Mouse (Mus musculus) hindbrain, embryonic 16.5 days (tissue): ENCODE data around the gene Gucd1. TPM values are rescaled to one million over a fixed set of nuclear protein-coding genes. Genes with fewer than 3 reads are reported as not detected.
"Not testable (repeated sequence)": the region's sequence is repeated elsewhere in the genome, so short reads cannot be mapped to it uniquely, and the experiment has no call there.

Source experiments
- ATAC-seq: fragments of 200-750 bp; cut with Nextera tagmentation; 2 replicates; pipeline ENCODE4 v1.8.0; 2017; ENCODE audit warnings: moderate TSS enrichment, moderate library complexity
- H3K27ac ChIP-seq: fragments of 300-500 bp; sonication (generic); 2 replicates; pipeline ENCODE4 v1.5.1; 2014; ENCODE audit warnings: low read depth, mild to moderate bottlenecking, control low read depth, low read length, moderate library complexity
- H3K27me3 ChIP-seq: fragments of 300-500 bp; sonication (generic); replicated peaks from 2 replicates; pipeline ENCODE4 v1.6.1; 2014; ENCODE audit warnings: low read length; ENCODE audit not compliant: control insufficient read depth, insufficient read depth
- H3K36me3 ChIP-seq: fragments of 300-500 bp; sonication (generic); 2 replicates; pipeline ENCODE4 v1.6.1; 2014; ENCODE audit warnings: mild to moderate bottlenecking, low read length, moderate library complexity, mixed read lengths; ENCODE audit not compliant: control insufficient read depth, insufficient read depth
- H3K4me1 ChIP-seq: fragments of 300-500 bp; sonication (generic); 2 replicates; pipeline ENCODE4 v1.6.1; 2014; ENCODE audit warnings: low read depth, low read length; ENCODE audit not compliant: control insufficient read depth, insufficient read depth
- H3K4me2 ChIP-seq: fragments of 300-500 bp; sonication (generic); 2 replicates; pipeline ENCODE4 v1.6.1; 2014; ENCODE audit warnings: mild to moderate bottlenecking, low read length, control low read depth, moderate library complexity
- H3K4me3 ChIP-seq: fragments of 300-500 bp; sonication (generic); 2 replicates; pipeline ENCODE4 v1.5.1; 2014; ENCODE audit warnings: mild to moderate bottlenecking, low read length, control low read depth, moderate library complexity
- H3K9ac ChIP-seq: fragments of 300-500 bp; sonication (generic); 2 replicates; pipeline ENCODE4 v1.6.1; 2014; ENCODE audit warnings: low read depth, mild to moderate bottlenecking, control low read depth, low read length, moderate library complexity
- H3K9me3 ChIP-seq: fragments of 300-500 bp; sonication (generic); 2 replicates; pipeline ENCODE4 v1.6.1; 2014; ENCODE audit warnings: mild to moderate bottlenecking, low read length, moderate library complexity; ENCODE audit not compliant: control insufficient read depth
- WGBS: fragments of 180-500 bp; shearing (Covaris S2); extraction: QIAGEN DNeasy Blood & Tissue Kit; methylation state at CpG from one replicate; pipeline ENCODE4 v1.1.7; 2014; 5-methylcytosine and 5-hydroxymethylcytosine counted together
- polyA plus RNA-seq: library from polyadenylated mRNA; unstranded; fragments of >200 nt; fragmentation: Nextera tagmentation; extraction: Ambion mirVana; gene quantifications from 2 replicates; pipeline ENCODE4 v1.2.1, GENCODE M21; 2015

Gene Gucd1
- polyA plus RNA-seq, result 15.4 and 19.8 TPM in 2 replicates

GRCm38 (mm10) chr10:75517758-75518143 is at the start of gene Gucd1:
Gucd1 (minus strand) TSS chr10:75517972.
- Histone ChIP-seq H3K36me3 (peaks cover 7% of the 10 kb centered on the region), H3K4me1 (peaks cover 23% of the 10 kb centered on the region), H3K9ac (peak within 1 kb of the TSS; percentile 94), H3K27me3 (no peaks in the 10 kb centered on the region), H3K4me2 (peak within 1 kb of the TSS; percentile 69), H3K9me3 (no peaks in the 10 kb centered on the region), H3K4me3 (peak within 1 kb of the TSS; percentile 89), H3K27ac (peak within 1 kb of the TSS; percentile 98)
- WGBS, result under 1% methylated on average over 20 of the region's 20 CpGs
- ATAC-seq, result peak; percentile 93

- not testable (repeated sequence) for ATAC-seq, H3K9me3 ChIP-seq, H3K4me2 ChIP-seq, H3K9ac ChIP-seq, H3K4me3 ChIP-seq, H3K4me1 ChIP-seq, H3K36me3 ChIP-seq, H3K27me3 ChIP-seq, H3K27ac ChIP-seq
- 82% methylated on average over 2 of the region's 2 CpGs for WGBS
Observed at GRCm38 (mm10) chr10:75566765-75567164, 49.0 kb upstream of the Gucd1 start.

GRCm38 (mm10) chr10:75566321-75566720 is 48.5 kb upstream of the Gucd1 start:
- ATAC-seq, result no peak
- 83% methylated on average over 5 of the region's 5 CpGs for WGBS
- Histone ChIP-seq H3K9ac (no peak overlapping the region), H3K36me3 (no peaks in the 10 kb centered on the region), H3K4me1 (peaks cover 2% of the 10 kb centered on the region), H3K27me3 (no peaks in the 10 kb centered on the region), H3K4me2 (no peak overlapping the region), H3K9me3 (no peaks in the 10 kb centered on the region), H3K27ac (no peak overlapping the region), H3K4me3 (no peak overlapping the region)

GRCm38 (mm10) chr10:75565906-75566305 is 48.1 kb upstream of the Gucd1 start:
- Histone ChIP-seq H3K4me2 (no peak overlapping the region), H3K9ac (no peak overlapping the region), H3K9me3 (no peaks in the 10 kb centered on the region), H3K4me1 (peaks cover 6% of the 10 kb centered on the region), H3K27ac (no peak overlapping the region), H3K4me3 (no peak overlapping the region), H3K36me3 (no peaks in the 10 kb centered on the region), H3K27me3 (no peaks in the 10 kb centered on the region)
- WGBS, result 68% methylated on average over 7 of the region's 7 CpGs
- no peak for ATAC-seq

GRCm38 (mm10) chr10:75565436-75565835 is 47.7 kb upstream of the Gucd1 start:
- peaks cover 11% of the 10 kb centered on the region for H3K4me1 ChIP-seq
- no peaks in the 10 kb centered on the region for H3K36me3 ChIP-seq
- no peak overlapping the region for H3K27ac ChIP-seq
- ATAC-seq, result no peak
- no peak overlapping the region for H3K9ac ChIP-seq
- H3K4me3 ChIP-seq, result no peak overlapping the region
- WGBS, result 75% methylated on average over 6 of the region's 6 CpGs
- H3K4me2 ChIP-seq, result no peak overlapping the region
- H3K27me3 ChIP-seq, result no peaks in the 10 kb centered on the region
- no peaks in the 10 kb centered on the region for H3K9me3 ChIP-seq

GRCm38 (mm10) chr10:75564687-75565265 is 47.0 kb upstream of the Gucd1 start:
- no peak overlapping the region for H3K27ac ChIP-seq
- WGBS, result 91% methylated on average over 12 of the region's 12 CpGs
- no peaks in the 10 kb centered on the region for H3K36me3 ChIP-seq
- H3K4me3 ChIP-seq, result no peak overlapping the region
- H3K9ac ChIP-seq, result no peak overlapping the region
- no peaks in the 10 kb centered on the region for H3K9me3 ChIP-seq
- ATAC-seq, result no peak
- H3K4me2 ChIP-seq, result no peak overlapping the region
- H3K27me3 ChIP-seq, result no peaks in the 10 kb centered on the region
- H3K4me1 ChIP-seq, result peaks cover 15% of the 10 kb centered on the region

GRCm38 (mm10) chr10:75562596-75562995 is 44.8 kb upstream of the Gucd1 start:
- Histone ChIP-seq H3K27me3 (no peaks in the 10 kb centered on the region), H3K27ac (no peak overlapping the region), H3K4me1 (peaks cover 22% of the 10 kb centered on the region), H3K9ac (no peak overlapping the region), H3K4me3 (no peak overlapping the region), H3K4me2 (no peak overlapping the region), H3K36me3 (no peaks in the 10 kb centered on the region), H3K9me3 (no peaks in the 10 kb centered on the region)
- WGBS, result 88% methylated on average over 8 of the region's 8 CpGs
- ATAC-seq, result no peak

- Histone ChIP-seq H3K27ac (peak within 1 kb of the TSS; percentile 97), H3K27me3 (no peaks in the 10 kb centered on the region), H3K4me3 (peak within 1 kb of the TSS; percentile 73), H3K4me1 (peaks cover 36% of the 10 kb centered on the region), H3K4me2 (peak within 1 kb of the TSS; percentile 89), H3K36me3 (peaks cover 4% of the 10 kb centered on the region), H3K9me3 (no peaks in the 10 kb centered on the region), H3K9ac (peak within 1 kb of the TSS; percentile 94)
- 48% methylated on average over 10 of the region's 10 CpGs for WGBS
- ATAC-seq, result no peak
Observed at GRCm38 (mm10) chr10:75561071-75561654, 43.4 kb upstream of the Gucd1 start, which contains the start of gene Ggt1. Ggt1 (plus strand) TSS chr10:75561604.

- Histone ChIP-seq H3K27ac (peak overlapping the region; percentile 97), H3K9me3 (no peaks in the 10 kb centered on the region), H3K4me3 (peak overlapping the region; percentile 73), H3K4me1 (peaks cover 40% of the 10 kb centered on the region), H3K9ac (peak overlapping the region; percentile 94), H3K27me3 (no peaks in the 10 kb centered on the region), H3K36me3 (peaks cover 8% of the 10 kb centered on the region), H3K4me2 (peak overlapping the region; percentile 89)
- peak; percentile 35; the same call in 1 of the 2 replicates for ATAC-seq
- WGBS, result 7% methylated on average over 6 of the region's 6 CpGs
Observed at GRCm38 (mm10) chr10:75560549-75560899, 42.8 kb upstream of the Gucd1 start.
